Mouse (Mus musculus) liver, embryonic 11.5 days (tissue): ENCODE measurements around the gene Chchd6. TPM values are rescaled to one million over a fixed set of nuclear protein-coding genes. Genes with fewer than 3 reads are reported as not detected.

Experiments
- ATAC-seq: fragments of 200-750 bp; cut with Nextera tagmentation; replicated peaks from 2 replicates; pipeline ENCODE4 v1.8.0; 2017; ENCODE audit warnings: moderate number of reproducible peaks, mild to moderate bottlenecking, moderate TSS enrichment, moderate library complexity; ENCODE audit not compliant: low FRiP score
- DNase-seq: peaks from one replicate; pipeline ENCODE4 v3.0.0-alpha.2; 2017; ENCODE audit warnings: low spot score
- H3K27ac ChIP-seq: fragments of 300-500 bp; sonication (generic); 2 replicates; pipeline ENCODE4 v1.5.1; 2014; ENCODE audit warnings: mild to moderate bottlenecking, low read depth, low read length, control low read depth
- H3K27me3 ChIP-seq: fragments of 300-500 bp; sonication (generic); replicated peaks from 2 replicates; pipeline ENCODE4 v1.6.1; 2014; ENCODE audit warnings: low read length, mixed read lengths; ENCODE audit not compliant: control insufficient read depth, insufficient read depth
- H3K36me3 ChIP-seq: fragments of 300-500 bp; sonication (generic); 2 replicates; pipeline ENCODE4 v1.6.1; 2014; ENCODE audit warnings: mild to moderate bottlenecking, low read length, moderate library complexity, mixed read lengths; ENCODE audit not compliant: control insufficient read depth, insufficient read depth
- H3K4me1 ChIP-seq: fragments of 300-500 bp; sonication (generic); replicated peaks from 2 replicates; pipeline ENCODE4 v1.6.1; 2014; ENCODE audit warnings: low read length, mixed read lengths; ENCODE audit not compliant: control insufficient read depth, insufficient read depth
- H3K4me2 ChIP-seq: fragments of 300-500 bp; sonication (generic); 2 replicates; pipeline ENCODE4 v1.6.1; 2014; ENCODE audit warnings: mild to moderate bottlenecking, control low read depth, moderate library complexity
- H3K4me3 ChIP-seq: fragments of 300-500 bp; sonication (generic); 2 replicates; pipeline ENCODE4 v1.5.1; 2014; ENCODE audit warnings: low read depth, low read length, control low read depth
- H3K9ac ChIP-seq: fragments of 300-500 bp; sonication (generic); 2 replicates; pipeline ENCODE4 v1.6.1; 2014; ENCODE audit warnings: low read depth, low read length, control low read depth
- H3K9me3 ChIP-seq: fragments of 300-500 bp; sonication (generic); 2 replicates; pipeline ENCODE4 v1.6.1; 2016; ENCODE audit warnings: low read length, inconsistent platforms, mixed read lengths; ENCODE audit not compliant: control insufficient read depth
- whole genome bisulfite sequencing: fragments of 180-500 bp; shearing (Covaris S2); extraction: QIAGEN DNeasy Blood & Tissue Kit; methylation state at CpG from one replicate; pipeline ENCODE4 v1.1.7; 2014; 5-methylcytosine and 5-hydroxymethylcytosine counted together
- polyA plus RNA-seq: library from polyadenylated mRNA; unstranded; fragments of >200 nt; fragmentation: Nextera tagmentation; extraction: Ambion mirVana; gene quantifications from 2 replicates; pipeline ENCODE4 v1.2.1, GENCODE M21; 2014

Gene Chchd6
- polyA plus RNA-seq, 1 experiment from 2014 or later, result 43.2 TPM

- Histone ChIP-seq H3K4me3 (no peak overlapping the region), H3K27ac (no peak overlapping the region), H3K9ac (no peak overlapping the region), H3K36me3 (no peaks in the 10 kb centered on the region), H3K4me1 (no peaks in the 10 kb centered on the region), H3K9me3 (no peaks in the 10 kb centered on the region), H3K4me2 (no peak overlapping the region), H3K27me3 (no peaks in the 10 kb centered on the region)
- DNase-seq (no peak), ATAC-seq (no peak)
- 76% methylated on average over 4 of the region's 4 CpGs for WGBS
These were observed 114.3 kb downstream of the Chchd6 start for GRCm38 (mm10) chr6:89481192-89481591.

- Histone ChIP-seq H3K4me1 (no peaks in the 10 kb centered on the region), H3K4me3 (no peak overlapping the region), H3K36me3 (no peaks in the 10 kb centered on the region), H3K27ac (no peak overlapping the region), H3K9me3 (no peaks in the 10 kb centered on the region), H3K9ac (no peak overlapping the region), H3K27me3 (no peaks in the 10 kb centered on the region), H3K4me2 (no peak overlapping the region)
- ATAC-seq (no peak), DNase-seq (no peak)
These were observed 127.5 kb downstream of the Chchd6 start for GRCm38 (mm10) chr6:89467908-89468307.

GRCm38 (mm10) chr6:89467290-89467689, 128.2 kb downstream of the Chchd6 start:
- Histone ChIP-seq H3K9ac (no peak overlapping the region), H3K4me3 (no peak overlapping the region), H3K36me3 (no peaks in the 10 kb centered on the region), H3K4me1 (no peaks in the 10 kb centered on the region), H3K9me3 (no peaks in the 10 kb centered on the region), H3K27me3 (no peaks in the 10 kb centered on the region), H3K27ac (no peak overlapping the region), H3K4me2 (no peak overlapping the region)
- DNase-seq (no peak), ATAC-seq (no peak)
- 80% methylated on average over 9 of the region's 9 CpGs for WGBS

GRCm38 (mm10) chr6:89466875-89467274, 128.6 kb downstream of the Chchd6 start:
- WGBS, result 81% methylated on average over 3 of the region's 3 CpGs
- no peaks in the 10 kb centered on the region for H3K9me3 ChIP-seq
- H3K9ac ChIP-seq, result no peak overlapping the region
- no peak overlapping the region for H3K4me3 ChIP-seq
- H3K27ac ChIP-seq, result no peak overlapping the region
- no peaks in the 10 kb centered on the region for H3K4me1 ChIP-seq
- no peak for ATAC-seq
- H3K27me3 ChIP-seq, result no peaks in the 10 kb centered on the region
- no peak for DNase-seq
- no peaks in the 10 kb centered on the region for H3K36me3 ChIP-seq
- H3K4me2 ChIP-seq, result no peak overlapping the region

- DNase-seq (no peak), ATAC-seq (no peak)
- Histone ChIP-seq H3K27ac (no peak overlapping the region), H3K4me3 (no peak overlapping the region), H3K36me3 (no peaks in the 10 kb centered on the region), H3K4me1 (no peaks in the 10 kb centered on the region), H3K4me2 (no peak overlapping the region), H3K9ac (no peak overlapping the region), H3K9me3 (no peaks in the 10 kb centered on the region), H3K27me3 (no peaks in the 10 kb centered on the region)
- 78% methylated on average over 12 of the region's 12 CpGs for WGBS
These were observed 129.3 kb downstream of the Chchd6 start for GRCm38 (mm10) chr6:89466053-89466708.

GRCm38 (mm10) chr6:89462223-89462760, 133.2 kb downstream of the Chchd6 start:
- 86% methylated on average over 2 of the region's 2 CpGs for WGBS
- no peak for DNase-seq

GRCm38 (mm10) chr6:89461250-89462222, 133.9 kb downstream of the Chchd6 start:
- no peaks in the 10 kb centered on the region for H3K9me3 ChIP-seq
- H3K36me3 ChIP-seq, result no peaks in the 10 kb centered on the region
- no peak for DNase-seq
- no peak overlapping the region for H3K4me3 ChIP-seq
- H3K4me2 ChIP-seq, result no peak overlapping the region
- no peak overlapping the region for H3K27ac ChIP-seq
- H3K27me3 ChIP-seq, result no peaks in the 10 kb centered on the region
- 81% methylated on average over 9 of the region's 9 CpGs for WGBS
- H3K4me1 ChIP-seq, result no peaks in the 10 kb centered on the region
- ATAC-seq, result no peak
- no peak overlapping the region for H3K9ac ChIP-seq

More at GRCm38 (mm10) chr6:89462223-89462760, 133.2 kb downstream of the Chchd6 start:
- no peaks in the 10 kb centered on the region for H3K4me1 ChIP-seq
- H3K27ac ChIP-seq, result no peak overlapping the region
- H3K9me3 ChIP-seq, result no peaks in the 10 kb centered on the region
- H3K9ac ChIP-seq, result no peak overlapping the region
- no peak for ATAC-seq
- H3K27me3 ChIP-seq, result no peaks in the 10 kb centered on the region
- H3K4me3 ChIP-seq, result no peak overlapping the region
- no peak overlapping the region for H3K4me2 ChIP-seq
- H3K36me3 ChIP-seq, result no peaks in the 10 kb centered on the region

GRCm38 (mm10) chr6:89459634-89460033, 135.8 kb downstream of the Chchd6 start:
- Histone ChIP-seq H3K36me3 (no peaks in the 10 kb centered on the region), H3K4me3 (no peak overlapping the region), H3K9ac (no peak overlapping the region), H3K4me1 (peaks cover 5% of the 10 kb centered on the region; the same call in 1 of the 2 replicates), H3K27ac (no peak overlapping the region), H3K4me2 (no peak overlapping the region), H3K27me3 (no peaks in the 10 kb centered on the region), H3K9me3 (no peaks in the 10 kb centered on the region)
- 74% methylated on average over 3 of the region's 3 CpGs for WGBS
- no peak for ATAC-seq
- DNase-seq, result no peak
